Mouse (Mus musculus) mouse embryonic stem cell (cell line): ENCODE results near the gene Cdh4.

Experiments
- in situ Hi-C, 2 experiments: fragments of 300-500 bp; cut with MboI; formaldehyde crosslinking; loops; 1 replicate in 1 of 2; 3 replicates in 1 of 2; pipeline ENCODE4 v1.14.3; 2019 to 2020; ENCODE audit warnings: low sequenced_read_pairs in 2 of 2, low pct_unique_long_range_greater_than_20kb in 1 of 2, mixed read lengths in 1 of 2; ENCODE audit not compliant: unreplicated experiment in 1 of 2

The Cdh4 gene

GRCm38 (mm10) chr2:179698196-179698985, 256.2 kb downstream of the Cdh4 start:
- in situ Hi-C loops = no loop called here

GRCm38 (mm10) chr2:179705043-179705442, 262.8 kb downstream of the Cdh4 start:
- in situ Hi-C loops = no loop called here

- in situ Hi-C loops = no loop called here
Measured at GRCm38 (mm10) chr2:179705461-179705860, 263.2 kb downstream of the Cdh4 start.

GRCm38 (mm10) chr2:179706616-179707015, 264.4 kb downstream of the Cdh4 start:
- in situ Hi-C loops = no loop called here

- in situ Hi-C loops = no loop called here
Measured at GRCm38 (mm10) chr2:179709111-179709510, 266.9 kb downstream of the Cdh4 start.

- in situ Hi-C loops = no loop called here
Measured at GRCm38 (mm10) chr2:179712690-179713089, 270.5 kb downstream of the Cdh4 start.

GRCm38 (mm10) chr2:179713326-179713725, 271.1 kb downstream of the Cdh4 start:
- in situ Hi-C loops = no loop called here

GRCm38 (mm10) chr2:179714145-179714544, 271.9 kb downstream of the Cdh4 start:
- in situ Hi-C loops = no loop called here

GRCm38 (mm10) chr2:179715375-179715774, 273.1 kb downstream of the Cdh4 start:
- in situ Hi-C loops = no loop called here

GRCm38 (mm10) chr2:179720366-179720765, 278.1 kb downstream of the Cdh4 start:
- in situ Hi-C loops = no loop called here

- in situ Hi-C loops = no loop called here
Measured at GRCm38 (mm10) chr2:179721534-179722516, 279.6 kb downstream of the Cdh4 start.

GRCm38 (mm10) chr2:179722776-179723386, 280.6 kb downstream of the Cdh4 start:
- in situ Hi-C loops = no loop called here

- in situ Hi-C loops = no loop called here
Measured at GRCm38 (mm10) chr2:179723401-179723800, 281.2 kb downstream of the Cdh4 start.

- in situ Hi-C loops = no loop called here
Measured at GRCm38 (mm10) chr2:179729002-179729401, 286.8 kb downstream of the Cdh4 start.

- in situ Hi-C loops = no loop called here
Measured at GRCm38 (mm10) chr2:179729802-179730201, 287.6 kb downstream of the Cdh4 start.

- in situ Hi-C loops = no loop called here
Measured at GRCm38 (mm10) chr2:179733141-179733831, 291.1 kb downstream of the Cdh4 start.

- in situ Hi-C loops = no loop called here
Measured at GRCm38 (mm10) chr2:179742419-179742818, 300.2 kb downstream of the Cdh4 start.

- in situ Hi-C loops = no loop called here
Measured at GRCm38 (mm10) chr2:179742828-179743227, 300.6 kb downstream of the Cdh4 start.
